Mouse (Mus musculus) forebrain, postnatal 0 days (tissue): ENCODE data around the gene Rps6ka1. TPM values are rescaled to one million over a fixed set of nuclear protein-coding genes. Genes with fewer than 3 reads are reported as not detected.

Source experiments
- ATAC-seq: fragments of 200-750 bp; cut with Nextera tagmentation; 2 replicates; pipeline ENCODE4 v1.8.0; 2017; ENCODE audit warnings: mild to moderate bottlenecking, moderate library complexity
- DNase-seq: peaks from one replicate; pipeline ENCODE4 v3.0.0-alpha.2; 2015
- H3K27ac ChIP-seq: fragments of 300-500 bp; sonication (generic); 2 replicates; pipeline ENCODE4 v1.5.1; 2014; ENCODE audit warnings: low read depth, mild to moderate bottlenecking, antibody characterized with exemption, low read length, moderate library complexity, mixed read lengths
- H3K27me3 ChIP-seq: fragments of 300-500 bp; sonication (generic); 2 replicates; pipeline ENCODE4 v1.6.1; 2014; ENCODE audit warnings: mild to moderate bottlenecking, low read length, mixed read lengths; ENCODE audit not compliant: insufficient read depth
- H3K36me3 ChIP-seq: fragments of 300-500 bp; sonication (generic); 2 replicates; pipeline ENCODE4 v1.6.1; 2014; ENCODE audit warnings: mild to moderate bottlenecking, moderate library complexity; ENCODE audit not compliant: insufficient read depth
- H3K4me1 ChIP-seq: fragments of 300-500 bp; sonication (generic); 2 replicates; pipeline ENCODE4 v1.6.1; 2014; ENCODE audit warnings: antibody characterized with exemption; ENCODE audit not compliant: insufficient read depth
- H3K4me2 ChIP-seq: fragments of 300-500 bp; sonication (generic); 2 replicates; pipeline ENCODE4 v1.6.1; 2014; ENCODE audit warnings: low read depth, mild to moderate bottlenecking, moderate library complexity
- H3K4me3 ChIP-seq: fragments of 300-500 bp; sonication (generic); 2 replicates; pipeline ENCODE4 v1.5.1; 2014; ENCODE audit warnings: low read depth, low read length, mixed read lengths
- H3K9ac ChIP-seq: fragments of 300-500 bp; sonication (generic); 2 replicates; pipeline ENCODE4 v1.6.1; 2014; ENCODE audit warnings: mild to moderate bottlenecking
- H3K9me3 ChIP-seq: fragments of 300-500 bp; sonication (generic); 2 replicates; pipeline ENCODE4 v1.6.1; 2016; ENCODE audit warnings: low read length
- CTCF ChIP-seq: sonication (generic); IDR thresholded peaks from 2 replicates; pipeline ENCODE4 v1.5.1; 2016; ENCODE audit warnings: antibody characterized with exemption, control low read depth, low read depth
- WGBS: fragments of 180-500 bp; shearing (Covaris S2); extraction: QIAGEN DNeasy Blood & Tissue Kit; methylation state at CpG from one replicate; pipeline ENCODE4 v1.1.7; 2014; 5-methylcytosine and 5-hydroxymethylcytosine counted together
- polyA plus RNA-seq: library from polyadenylated mRNA; unstranded; fragments of >200 nt; fragmentation: Nextera tagmentation; extraction: Ambion mirVana; gene quantifications from 2 replicates; pipeline ENCODE4 v1.2.1, GENCODE M21; 2015
- total RNA-seq: library from RNA; depleted of rRNA; stranded (reverse); fragments of >200 nt; gene quantifications from 2 replicates; pipeline ENCODE4 v1.2.3, GENCODE M21; 2014

Gene Rps6ka1
- total and polyA plus RNA-seq, 2 experiments from 2014 or later: 19.4 to 21.4 TPM

DNA sequence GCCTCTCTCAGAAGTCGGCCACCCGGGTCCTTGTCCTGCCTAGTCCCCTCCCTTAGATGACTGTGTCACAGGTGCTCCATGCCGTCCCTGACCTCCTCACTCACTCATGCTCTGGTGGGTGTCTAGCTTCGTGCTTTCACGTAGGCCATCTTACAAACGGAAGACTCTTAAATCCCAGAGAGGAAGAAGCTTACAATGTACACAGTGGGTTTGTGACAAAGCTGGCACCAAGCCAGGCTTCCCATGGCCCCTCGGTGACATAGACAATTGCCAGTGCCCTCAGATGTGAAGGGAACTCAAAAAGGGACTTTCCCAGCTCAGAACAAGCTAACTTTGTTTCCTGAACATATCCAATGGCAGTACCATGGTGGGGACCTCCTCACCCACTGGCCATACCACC is 15.8 kb upstream of the Rps6ka1 start:
- Histone ChIP-seq H3K36me3 (no peaks in the 10 kb centered on the region), H3K27me3 (no peaks in the 10 kb centered on the region), H3K27ac (no peak overlapping the region), H3K4me2 (no peak overlapping the region), H3K9me3 (no peaks in the 10 kb centered on the region), H3K4me3 (no peak overlapping the region), H3K4me1 (no peaks in the 10 kb centered on the region), H3K9ac (no peak overlapping the region)
- no peak for ATAC-seq
- 71% methylated on average over 7 of the region's 7 CpGs for WGBS
- no peak for TF ChIP-seq CTCF
- no peak for DNase-seq

GRCm38 (mm10) chr4:133902510-133902909 is 14.9 kb upstream of the Rps6ka1 start:
- Histone ChIP-seq H3K36me3 (no peaks in the 10 kb centered on the region), H3K27me3 (no peaks in the 10 kb centered on the region), H3K27ac (no peak overlapping the region), H3K4me1 (no peaks in the 10 kb centered on the region), H3K4me2 (no peak overlapping the region), H3K4me3 (no peak overlapping the region), H3K9ac (no peak overlapping the region), H3K9me3 (no peaks in the 10 kb centered on the region)
- no peak for ATAC-seq
- no peak; the same call in 1 of the 2 replicates for TF ChIP-seq CTCF
- DNase-seq: no peak
- WGBS: 89% methylated on average over 2 of the region's 2 CpGs

DNA sequence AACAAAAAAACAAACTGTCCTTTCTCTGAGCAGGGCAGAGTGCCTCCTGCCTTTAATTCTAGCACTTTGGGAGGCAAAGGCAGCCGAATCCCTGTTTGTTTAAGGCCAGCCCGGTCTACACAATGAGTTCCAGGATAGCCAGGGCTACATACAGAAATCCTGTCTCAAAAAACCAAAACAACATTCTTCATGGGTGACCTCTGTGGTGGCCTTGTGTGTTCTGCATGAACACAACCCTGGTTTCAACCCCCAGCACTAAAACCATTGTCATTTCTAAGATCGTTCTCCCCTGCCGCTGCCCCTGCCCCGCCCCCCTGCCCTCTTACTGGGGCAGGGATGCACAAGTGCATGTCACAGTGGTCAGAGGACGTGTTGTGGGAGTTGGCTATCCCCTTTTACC is 13.3 kb upstream of the Rps6ka1 start:
- Histone ChIP-seq H3K4me2 (no peak overlapping the region), H3K9ac (no peak overlapping the region), H3K9me3 (no peaks in the 10 kb centered on the region), H3K36me3 (no peaks in the 10 kb centered on the region), H3K4me1 (no peaks in the 10 kb centered on the region), H3K27me3 (no peaks in the 10 kb centered on the region), H3K4me3 (no peak overlapping the region), H3K27ac (no peak overlapping the region)
- ATAC-seq (no peak), DNase-seq (no peak)
- TF ChIP-seq CTCF: no peak
- WGBS: 90% methylated on average over 6 of the region's 6 CpGs

- Histone ChIP-seq H3K9me3 (no peaks in the 10 kb centered on the region), H3K9ac (no peak overlapping the region), H3K27ac (no peak overlapping the region), H3K4me3 (no peak overlapping the region), H3K4me1 (no peaks in the 10 kb centered on the region), H3K36me3 (no peaks in the 10 kb centered on the region), H3K4me2 (no peak overlapping the region), H3K27me3 (no peaks in the 10 kb centered on the region)
- ATAC-seq (no peak), DNase-seq (no peak)
- WGBS: 95% methylated on average over 6 of the region's 6 CpGs
- TF ChIP-seq CTCF: no peak
Measured at GRCm38 (mm10) chr4:133900352-133900751, 12.8 kb upstream of the Rps6ka1 start.

- Histone ChIP-seq H3K9me3 (no peaks in the 10 kb centered on the region), H3K36me3 (no peaks in the 10 kb centered on the region), H3K9ac (no peak overlapping the region), H3K27me3 (no peaks in the 10 kb centered on the region), H3K4me1 (no peaks in the 10 kb centered on the region), H3K4me2 (no peak overlapping the region), H3K27ac (no peak overlapping the region), H3K4me3 (no peak overlapping the region)
- peak; percentile 34 for DNase-seq
- 70% methylated on average over 9 of the region's 9 CpGs for WGBS
- TF ChIP-seq CTCF: no peak
- no peak for ATAC-seq
Measured at GRCm38 (mm10) chr4:133899241-133899800, 11.7 kb upstream of the Rps6ka1 start.

- H3K36me3 ChIP-seq: no peaks in the 10 kb centered on the region
- no peak overlapping the region for H3K9ac ChIP-seq
- DNase-seq (peak; percentile 17), ATAC-seq (no peak)
- no peaks in the 10 kb centered on the region for H3K4me1 ChIP-seq
- WGBS: 25% methylated on average over 6 of the region's 6 CpGs
- no peak overlapping the region for H3K4me3 ChIP-seq
- H3K27ac ChIP-seq: no peak overlapping the region
- H3K4me2 ChIP-seq: no peak overlapping the region
- TF ChIP-seq CTCF: no peak
- no peaks in the 10 kb centered on the region for H3K27me3 ChIP-seq
- no peaks in the 10 kb centered on the region for H3K9me3 ChIP-seq
Measured at GRCm38 (mm10) chr4:133898151-133898550, 10.6 kb upstream of the Rps6ka1 start.

GRCm38 (mm10) chr4:133897431-133897891 is 9.9 kb upstream of the Rps6ka1 start:
- no peaks in the 10 kb centered on the region for H3K9me3 ChIP-seq
- no peaks in the 10 kb centered on the region for H3K27me3 ChIP-seq
- H3K4me3 ChIP-seq: no peak overlapping the region
- no peak overlapping the region for H3K27ac ChIP-seq
- no peaks in the 10 kb centered on the region for H3K36me3 ChIP-seq
- ATAC-seq (no peak), DNase-seq (no peak)
- 69% methylated on average over 11 of the region's 11 CpGs for WGBS
- TF ChIP-seq CTCF: no peak
- H3K4me1 ChIP-seq: no peaks in the 10 kb centered on the region
- no peak overlapping the region for H3K9ac ChIP-seq
- no peak overlapping the region for H3K4me2 ChIP-seq

- H3K9ac ChIP-seq: no peak overlapping the region
- DNase-seq (no peak), ATAC-seq (no peak)
- WGBS: 79% methylated on average over 1 of the region's 1 CpGs
- H3K27me3 ChIP-seq: no peaks in the 10 kb centered on the region
- no peak for TF ChIP-seq CTCF
- H3K9me3 ChIP-seq: no peaks in the 10 kb centered on the region
- H3K4me1 ChIP-seq: no peaks in the 10 kb centered on the region
- H3K4me3 ChIP-seq: no peak overlapping the region
- no peaks in the 10 kb centered on the region for H3K36me3 ChIP-seq
- H3K27ac ChIP-seq: no peak overlapping the region
- H3K4me2 ChIP-seq: no peak overlapping the region
Measured at GRCm38 (mm10) chr4:133896984-133897383, 9.4 kb upstream of the Rps6ka1 start.
